Comparison of ENCODE assay signal across 7 mouse cellular contexts in genomic region chr17:25829558-25830017, GRCm38 (mm10). TPM values are rescaled to one million over a fixed set of nuclear protein-coding genes. Genes with fewer than 3 reads are reported as not detected.
DNase-seq lines count a peak whose midpoint lies in the region; ATAC-seq and TF ChIP-seq lines count a peak whose summit lies in the region.

No protein-coding gene starts in this region.

- no peak for DNase-seq in lung, postnatal 36 days
- no peak for DNase-seq in forebrain, embryonic 14.5 days (ENCODE audit: low spot score)
- no peak for DNase-seq in adrenal gland, postnatal 25 days
- DNase-seq in left cerebral cortex, postnatal 25 days (ENCODE audit: low spot score in 2 of 2), result no peak

- 32% methylated on average over 8 of the region's 8 CpGs for WGBS in lung, embryonic 16.5 days
- whole genome bisulfite sequencing in forebrain, embryonic 14.5 days, result 37% methylated on average over 8 of the region's 8 CpGs
- 37% methylated on average over 8 of the region's 8 CpGs for WGBS in limb, embryonic 13.5 days
- 26% methylated on average over 8 of the region's 8 CpGs for WGBS in small intestine, adult 2 months

- H3K9ac ChIP-seq in lung, embryonic 16.5 days (ENCODE audit: low read length), result peak overlapping the region; percentile 85
- peak overlapping the region; percentile 88 for H3K9ac ChIP-seq in forebrain, embryonic 14.5 days (ENCODE audit: low read length)
- H3K9ac ChIP-seq in limb, embryonic 13.5 days, result peak overlapping the region; percentile 81

- peaks cover 44% of the 10 kb centered on the region for H3K4me1 ChIP-seq in lung, embryonic 16.5 days (replicated peaks; ENCODE audit: control insufficient read depth, insufficient read depth, low read length)
- peaks cover 38% of the 10 kb centered on the region for H3K4me1 ChIP-seq in forebrain, embryonic 14.5 days (ENCODE audit: control insufficient read depth, insufficient read depth, low read length)
- H3K4me1 ChIP-seq in limb, embryonic 13.5 days, result peaks cover 67% of the 10 kb centered on the region
- peaks cover 32% of the 10 kb centered on the region for H3K4me1 ChIP-seq in small intestine, adult 2 months (ENCODE audit: control insufficient read depth, insufficient read depth, insufficient read length, low read length)

- peak overlapping the region; percentile 84 for H3K4me2 ChIP-seq in lung, embryonic 16.5 days (ENCODE audit: low read depth, low read length)
- H3K4me2 ChIP-seq in forebrain, embryonic 14.5 days (ENCODE audit: low read length), result peak overlapping the region; percentile 89
- H3K4me2 ChIP-seq in limb, embryonic 13.5 days (replicated peaks), result peak overlapping the region; percentile 84

- peak overlapping the region; percentile 92 for H3K27ac ChIP-seq in lung, embryonic 16.5 days (ENCODE audit: low read length)
- H3K27ac ChIP-seq in forebrain, embryonic 14.5 days (ENCODE audit: low read depth, low read length), result peak overlapping the region; percentile 92
- H3K27ac ChIP-seq in limb, embryonic 13.5 days, result peak overlapping the region; percentile 88
- peak overlapping the region; percentile 60 for H3K27ac ChIP-seq in small intestine, adult 2 months (ENCODE audit: insufficient read depth, low read depth, low read length)

- no peak for TF ChIP-seq CTCF in small intestine, adult 2 months (IDR thresholded peaks at IDR 0.05; ENCODE audit: extremely low read depth, insufficient read length, insufficient replicate concordance, low read depth, low read length)

- intact Hi-C loops in left cerebral cortex, postnatal 25 days (cut with DNase I), result no loop called here

- H3K4me3 ChIP-seq in lung, embryonic 16.5 days (ENCODE audit: low read length), result peak overlapping the region; percentile 72
- peak overlapping the region; percentile 61 for H3K4me3 ChIP-seq in forebrain, embryonic 14.5 days (ENCODE audit: low read depth, low read length)
- peak overlapping the region; percentile 88 for H3K4me3 ChIP-seq in limb, embryonic 13.5 days
- H3K4me3 ChIP-seq in small intestine, adult 2 months (ENCODE audit: low read depth, low read length), result peak overlapping the region; percentile 63

- H3K9me3 ChIP-seq in lung, embryonic 16.5 days (ENCODE audit: control insufficient read depth, low read length), result no peaks in the 10 kb centered on the region
- no peaks in the 10 kb centered on the region for H3K9me3 ChIP-seq in forebrain, embryonic 14.5 days (replicated peaks; ENCODE audit: control insufficient read depth, low read length)
- no peaks in the 10 kb centered on the region for H3K9me3 ChIP-seq in limb, embryonic 13.5 days

- TF ChIP-seq POLR2A in small intestine, adult 2 months (IDR thresholded peaks at IDR 0.05; ENCODE audit: low read depth, low read length), result no peak

- no peaks in the 10 kb centered on the region for H3K27me3 ChIP-seq in lung, embryonic 16.5 days (ENCODE audit: control insufficient read depth, insufficient read depth, low read depth, low read length)
- H3K27me3 ChIP-seq in forebrain, embryonic 14.5 days (replicated peaks; ENCODE audit: control insufficient read depth, insufficient read depth, low read length), result no peaks in the 10 kb centered on the region
- no peaks in the 10 kb centered on the region for H3K27me3 ChIP-seq in limb, embryonic 13.5 days
- H3K27me3 ChIP-seq in small intestine, adult 2 months (ENCODE audit: control insufficient read depth, insufficient read depth, low read length), result no peaks in the 10 kb centered on the region

- H3K36me3 ChIP-seq in lung, embryonic 16.5 days (ENCODE audit: control insufficient read depth, insufficient read depth, low read length), result peaks cover 14% of the 10 kb centered on the region
- peaks cover 50% of the 10 kb centered on the region for H3K36me3 ChIP-seq in forebrain, embryonic 14.5 days (ENCODE audit: control insufficient read depth, insufficient read depth, low read length)
- peaks cover 46% of the 10 kb centered on the region for H3K36me3 ChIP-seq in limb, embryonic 13.5 days
- peaks cover 24% of the 10 kb centered on the region for H3K36me3 ChIP-seq in small intestine, adult 2 months (ENCODE audit: control insufficient read depth, insufficient read depth, low read length)

- ATAC-seq in lung, embryonic 16.5 days (ENCODE audit: low read depth), result no peak
- no peak for ATAC-seq in forebrain, embryonic 14.5 days
- ATAC-seq in limb, embryonic 13.5 days (ENCODE audit: low FRiP score, low read depth), result no peak

RNA-seq across cellular contexts. Expression of gene Jmjd8, which starts 0.9 kb away (rescaled TPM):
- polyA plus RNA-seq in lung, embryonic 16.5 days (2015; fragmentation: Nextera tagmentation; extraction: Ambion mirVana), result 55.4 and 57.2 TPM in 2 replicates
- 56.6 and 56.9 TPM in 2 replicates for polyA plus RNA-seq in forebrain, embryonic 14.5 days (2014; fragmentation: Nextera tagmentation; extraction: Ambion mirVana)
- 57.9 and 60.7 TPM in 2 replicates for polyA plus RNA-seq in limb, embryonic 13.5 days (2015; fragmentation: Nextera tagmentation; extraction: Ambion mirVana)
- 30.2 and 47.3 TPM in 2 replicates for polyA plus RNA-seq in small intestine, adult 2 months (2012; rRNA removed)
- total RNA-seq in adrenal gland, postnatal 25 days (2021), result 92.9 and 104 TPM in 2 replicates
- total RNA-seq in left cerebral cortex, postnatal 25 days (2021), result 10 to 100 TPM; 55.9 to 57.6 TPM

RNA-seq across cellular contexts. Expression of gene Stub1, which starts 3.6 kb away (rescaled TPM):
- polyA plus RNA-seq in lung, embryonic 16.5 days (2015; fragmentation: Nextera tagmentation; extraction: Ambion mirVana), result 314 and 316 TPM in 2 replicates
- polyA plus RNA-seq in forebrain, embryonic 14.5 days (2014; fragmentation: Nextera tagmentation; extraction: Ambion mirVana), result 315 and 322 TPM in 2 replicates
- polyA plus RNA-seq in limb, embryonic 13.5 days (2015; fragmentation: Nextera tagmentation; extraction: Ambion mirVana), result 359 and 366 TPM in 2 replicates
- 76.7 and 141 TPM in 2 replicates for polyA plus RNA-seq in small intestine, adult 2 months (2012; rRNA removed)
- 182 and 205 TPM in 2 replicates for total RNA-seq in adrenal gland, postnatal 25 days (2021)
- total RNA-seq in left cerebral cortex, postnatal 25 days (2021), result 100 to 1,000 TPM; 171 to 173 TPM

RNA-seq across cellular contexts. Expression of gene Wdr24, which starts 6.2 kb away (rescaled TPM):
- 28.5 and 28.9 TPM in 2 replicates for polyA plus RNA-seq in lung, embryonic 16.5 days (2015; fragmentation: Nextera tagmentation; extraction: Ambion mirVana)
- polyA plus RNA-seq in forebrain, embryonic 14.5 days (2014; fragmentation: Nextera tagmentation; extraction: Ambion mirVana), result 33.3 and 37.4 TPM in 2 replicates
- polyA plus RNA-seq in limb, embryonic 13.5 days (2015; fragmentation: Nextera tagmentation; extraction: Ambion mirVana), result 25.2 and 27.7 TPM in 2 replicates
- 18.2 and 40.0 TPM in 2 replicates for polyA plus RNA-seq in small intestine, adult 2 months (2012; rRNA removed)
- 24.9 and 25.4 TPM in 2 replicates for total RNA-seq in adrenal gland, postnatal 25 days (2021)
- total RNA-seq in left cerebral cortex, postnatal 25 days (2021), result 10 to 100 TPM; 25.1 to 25.4 TPM

RNA-seq across cellular contexts. Expression of gene Rhbdl1, which starts 7.5 kb away (rescaled TPM):
- 0.68 and 1.5 TPM in 2 replicates for polyA plus RNA-seq in lung, embryonic 16.5 days (2015; fragmentation: Nextera tagmentation; extraction: Ambion mirVana)
- polyA plus RNA-seq in forebrain, embryonic 14.5 days (2014; fragmentation: Nextera tagmentation; extraction: Ambion mirVana), result 33.6 and 35.4 TPM in 2 replicates
- polyA plus RNA-seq in limb, embryonic 13.5 days (2015; fragmentation: Nextera tagmentation; extraction: Ambion mirVana), result 1.4 and 1.6 TPM in 2 replicates
- polyA plus RNA-seq in small intestine, adult 2 months (2012; rRNA removed), result 6.9 and 10.6 TPM in 2 replicates
- total RNA-seq in adrenal gland, postnatal 25 days (2021), result 15.4 and 20.2 TPM in 2 replicates
- 10 to 100 TPM; 59.0 to 59.7 TPM for total RNA-seq in left cerebral cortex, postnatal 25 days (2021)

RNA-seq across cellular contexts. Expression of gene Gm20683, which starts 12.0 kb away (rescaled TPM):
- polyA plus RNA-seq in lung, embryonic 16.5 days (2015; fragmentation: Nextera tagmentation; extraction: Ambion mirVana), result 1.9 and 2.3 TPM in 2 replicates
- polyA plus RNA-seq in forebrain, embryonic 14.5 days (2014; fragmentation: Nextera tagmentation; extraction: Ambion mirVana), result 5.1 and 6.2 TPM in 2 replicates
- 1.5 and 1.9 TPM in 2 replicates for polyA plus RNA-seq in limb, embryonic 13.5 days (2015; fragmentation: Nextera tagmentation; extraction: Ambion mirVana)
- 28.3 and 55.5 TPM in 2 replicates for polyA plus RNA-seq in small intestine, adult 2 months (2012; rRNA removed)
- total RNA-seq in adrenal gland, postnatal 25 days (2021), result 12.8 and 26.6 TPM in 2 replicates
- total RNA-seq in left cerebral cortex, postnatal 25 days (2021), result 10 to 100 TPM; 23.0 to 25.2 TPM
